Mouse (Mus musculus) embryonic stem cell, embryonic (primary cell): ENCODE measurements around the gene Gm27235.
"Not testable (repeated sequence)": the region's sequence is repeated elsewhere in the genome, so short reads cannot be mapped to it uniquely, and the experiment has no call there.

ENCODE experiments used
- CTCF ChIA-PET, 4 experiments: fragments of 300-600 bp in 2 of 4; fragments of 350-600 bp in 2 of 4; sonication (Branson Sonifier 250); formaldehyde crosslinking; loops; one replicate each; lab custom pipeline; 2022; ENCODE audit warnings: inconsistent platforms in 2 of 4; lab: Charles Lee
- POLR2A ChIA-PET, 4 experiments: fragments of 300-600 bp in 2 of 4; fragments of 350-600 bp in 2 of 4; sonication (Branson Sonifier 250); formaldehyde crosslinking; loops; one replicate each; lab custom pipeline; 2022; ENCODE audit warnings: antibody characterized with exemption in 4 of 4, inconsistent platforms in 1 of 4; lab: Charles Lee

Gene Gm27235

GRCm38 (mm10) chr9:35790001-35790400, at the start of gene Gm27235, which contains the start of gene D730048I06Rik:
Gene Gm27235 (minus strand): TSS chr9:35790101.
Gene D730048I06Rik (minus strand): TSS chr9:35790112.
- POLR2A ChIA-PET, result no interaction called here
- CTCF ChIA-PET, result interaction anchor here in 1 of 4 experiments (1.0 kb wide), 1 partner anchor 1104 kb away, joined by 3 read pairs; no protein-coding TSS in a partner anchor

- POLR2A ChIA-PET, CTCF ChIA-PET: not testable (repeated sequence)
These were observed 28.0 kb upstream of the Gm27235 start for GRCm38 (mm10) chr9:35817881-35818280.

- ChIA-PET CTCF (no interaction called here), POLR2A (no interaction called here)
These were observed 8.2 kb upstream of the Gm27235 start for GRCm38 (mm10) chr9:35798146-35798545.

- ChIA-PET CTCF (no interaction called here), POLR2A (no interaction called here)
These were observed 11.9 kb downstream of the Gm27235 start, which contains the start of gene Gm17727 for GRCm38 (mm10) chr9:35778009-35778408. Gene Gm17727 (minus strand): TSS chr9:35778109.

GRCm38 (mm10) chr9:35756843-35757242, 33.1 kb downstream of the Gm27235 start:
- POLR2A ChIA-PET, result no interaction called here
- CTCF ChIA-PET, result no interaction called here

- CTCF ChIA-PET, result no interaction called here
- POLR2A ChIA-PET, result no interaction called here
These were observed 49.2 kb downstream of the Gm27235 start, which contains the start of gene Gm17677 for GRCm38 (mm10) chr9:35740749-35741148. Gene Gm17677 (plus strand): TSS chr9:35741049.
